Mouse (Mus musculus) cortical plate, adult 2 months (tissue): ENCODE results near the gene Tnf.

Source experiments
- CTCF ChIP-seq: fragments of 200-500 bp; IDR thresholded peaks from 2 replicates; pipeline ENCODE4 v1.5.1; 2011; ENCODE audit warnings: mild to moderate bottlenecking, control low read depth, low read length; ENCODE audit not compliant: insufficient read depth; ENCODE audit errors: extremely low read depth
- POLR2A ChIP-seq: fragments of 200-500 bp; IDR thresholded peaks from 2 replicates; pipeline ENCODE4 v1.6.1; 2011; ENCODE audit warnings: mild to moderate bottlenecking, low read length, control low read depth; ENCODE audit not compliant: insufficient read depth; ENCODE audit errors: extremely low read depth

- TF ChIP-seq CTCF (no peak), POLR2A (no peak)
These were observed 42.8 kb downstream of the Tnf start for GRCm38 (mm10) chr17:35158850-35159593.
